Mouse (Mus musculus) embryonic facial prominence, embryonic 13.5 days (tissue): Measurements from ENCODE around the gene Ttc19. TPM values are rescaled to one million over a fixed set of nuclear protein-coding genes. Genes with fewer than 3 reads are reported as not detected.

ENCODE experiments used
- ATAC-seq: fragments of 200-750 bp; cut with Nextera tagmentation; 2 replicates; pipeline ENCODE4 v1.8.0; 2017; ENCODE audit warnings: low read depth; ENCODE audit not compliant: insufficient number of reproducible peaks, insufficient read depth, low FRiP score, low TSS enrichment
- H3K27ac ChIP-seq: fragments of 300-500 bp; sonication (generic); 2 replicates; pipeline ENCODE4 v1.5.1; 2015; ENCODE audit warnings: moderate library complexity, mild to moderate bottlenecking, inconsistent platforms
- H3K27me3 ChIP-seq: fragments of 300-500 bp; sonication (generic); 2 replicates; pipeline ENCODE4 v1.6.1; 2015; ENCODE audit warnings: mild to moderate bottlenecking, inconsistent platforms
- H3K36me3 ChIP-seq: fragments of 300-500 bp; sonication (generic); 2 replicates; pipeline ENCODE4 v1.6.1; 2015; ENCODE audit warnings: mild to moderate bottlenecking, inconsistent platforms
- H3K4me1 ChIP-seq: fragments of 300-500 bp; sonication (generic); 2 replicates; pipeline ENCODE4 v1.6.1; 2015; ENCODE audit warnings: inconsistent platforms
- H3K4me2 ChIP-seq: fragments of 300-500 bp; sonication (generic); 2 replicates; pipeline ENCODE4 v1.6.1; 2015; ENCODE audit warnings: moderate library complexity, mild to moderate bottlenecking, inconsistent platforms
- H3K4me3 ChIP-seq: fragments of 300-500 bp; sonication (generic); 2 replicates; pipeline ENCODE4 v1.5.1; 2015; ENCODE audit warnings: mild to moderate bottlenecking, inconsistent platforms
- H3K9ac ChIP-seq: fragments of 300-500 bp; sonication (generic); 2 replicates; pipeline ENCODE4 v1.6.1; 2015; ENCODE audit warnings: mild to moderate bottlenecking, inconsistent platforms
- H3K9me3 ChIP-seq: fragments of 300-500 bp; sonication (generic); 2 replicates; pipeline ENCODE4 v1.6.1; 2016; ENCODE audit warnings: inconsistent platforms
- WGBS: fragments of 180-500 bp; shearing (Covaris S2); methylation state at CpG from one replicate; pipeline ENCODE4 v1.1.7; 2015; ENCODE audit warnings: mixed read lengths; 5-methylcytosine and 5-hydroxymethylcytosine counted together
- polyA plus RNA-seq: library from polyadenylated mRNA; unstranded; fragments of >200 nt; fragmentation: Nextera tagmentation; extraction: Ambion mirVana; gene quantifications from 2 replicates; pipeline ENCODE4 v1.2.1, GENCODE M21; 2015

Gene Ttc19
- polyA plus RNA-seq, 1 experiment from 2014 or later = 30.3 TPM

DNA sequence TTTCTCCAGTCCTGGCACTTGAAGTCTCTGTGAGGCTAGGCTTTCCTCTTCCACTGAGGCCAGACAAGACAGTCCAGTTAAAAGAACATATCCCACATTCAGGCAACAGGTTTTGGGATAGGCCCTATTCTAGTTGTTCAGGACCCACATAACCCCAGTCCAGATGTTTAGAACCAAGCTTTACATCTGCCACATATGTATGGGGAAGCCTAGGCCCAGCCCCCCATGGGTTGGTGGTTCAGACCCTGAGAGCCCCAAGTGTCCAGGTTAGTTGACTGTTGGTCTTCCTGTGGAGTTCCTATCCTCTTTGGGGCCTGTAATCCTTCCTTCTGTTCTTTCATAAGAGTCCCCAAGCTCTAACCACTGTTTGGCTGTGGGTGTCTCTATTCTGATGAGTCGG lies 6.4 kb downstream of the Ttc19 start:
- Histone ChIP-seq H3K36me3 (peaks cover 83% of the 10 kb centered on the region), H3K4me1 (no peaks in the 10 kb centered on the region), H3K9ac (no peak overlapping the region), H3K9me3 (no peaks in the 10 kb centered on the region), H3K27ac (no peak overlapping the region), H3K27me3 (no peaks in the 10 kb centered on the region), H3K4me3 (no peak overlapping the region), H3K4me2 (no peak overlapping the region)
- no peak for ATAC-seq
- 86% methylated on average over 1 of the region's 1 CpGs for WGBS

DNA sequence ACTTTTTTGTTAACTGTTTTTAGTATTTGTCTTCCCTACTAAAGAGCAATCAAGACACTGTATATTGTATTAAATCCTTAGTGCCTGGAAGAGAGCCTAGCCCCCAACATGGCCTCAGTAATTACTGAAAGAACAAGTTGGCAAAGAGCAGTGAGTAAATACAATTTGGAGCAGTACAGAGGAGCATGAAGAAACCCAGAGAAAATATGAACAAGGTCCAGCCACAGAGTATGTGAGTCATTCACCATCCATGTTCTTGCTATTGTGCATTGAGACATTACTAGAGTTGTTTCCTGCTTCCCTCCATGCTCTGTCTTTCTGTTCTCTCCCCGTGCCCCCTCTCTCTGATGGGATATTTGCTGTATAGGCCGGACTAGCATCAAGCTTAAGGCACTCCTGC lies 12.8 kb downstream of the Ttc19 start:
- Histone ChIP-seq H3K4me1 (no peaks in the 10 kb centered on the region), H3K27me3 (no peaks in the 10 kb centered on the region), H3K9ac (no peak overlapping the region), H3K9me3 (no peaks in the 10 kb centered on the region), H3K4me3 (no peak overlapping the region), H3K27ac (no peak overlapping the region), H3K36me3 (peaks cover 77% of the 10 kb centered on the region), H3K4me2 (no peak overlapping the region)
- no peak for ATAC-seq
- WGBS = 84% methylated on average over 2 of the region's 2 CpGs

DNA sequence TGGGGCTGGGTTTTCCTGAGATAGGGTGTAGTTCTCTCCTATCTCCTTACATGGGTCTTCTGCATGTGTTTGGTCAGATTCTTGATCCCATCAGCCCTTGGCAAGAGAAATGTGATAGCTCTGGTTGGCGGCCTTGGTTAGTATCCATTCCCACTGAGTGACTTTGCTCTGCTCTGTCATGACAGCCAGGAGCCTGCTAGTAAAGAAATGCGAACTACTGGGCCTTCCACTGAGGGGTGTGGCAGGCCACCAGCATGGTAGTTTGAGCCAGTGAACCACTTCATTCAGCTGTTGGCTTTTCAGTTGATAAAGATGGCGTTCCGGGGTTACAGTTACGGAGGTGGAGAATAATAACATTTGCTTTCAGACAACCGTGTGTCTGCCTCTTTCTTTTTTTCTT lies 17.6 kb downstream of the Ttc19 start:
- Histone ChIP-seq H3K27ac (no peak overlapping the region), H3K4me3 (no peak overlapping the region), H3K27me3 (no peaks in the 10 kb centered on the region), H3K9me3 (no peaks in the 10 kb centered on the region), H3K9ac (no peak overlapping the region), H3K4me2 (no peak overlapping the region), H3K36me3 (peaks cover 46% of the 10 kb centered on the region), H3K4me1 (no peaks in the 10 kb centered on the region)
- 84% methylated on average over 6 of the region's 6 CpGs for WGBS
- no peak for ATAC-seq

DNA sequence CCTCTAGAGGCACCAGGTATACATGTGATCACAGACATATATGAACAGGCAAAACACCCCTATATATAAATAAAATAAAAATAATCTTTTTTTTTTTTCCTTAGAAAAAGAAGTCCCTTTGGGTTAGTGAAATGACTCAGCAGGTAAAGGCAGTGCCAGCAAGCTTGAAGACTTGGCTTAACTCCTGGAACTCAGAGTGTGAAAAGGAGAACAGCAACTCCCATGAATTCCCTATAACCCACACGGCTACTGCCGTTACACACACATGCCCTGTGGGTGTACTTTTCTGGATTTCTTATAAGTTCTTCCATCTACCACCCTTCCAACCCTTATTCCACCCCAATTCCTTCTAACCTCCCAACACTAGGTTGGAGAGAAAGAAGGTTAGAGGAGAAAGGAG lies 24.6 kb downstream of the Ttc19 start:
- WGBS = 99% methylated on average over 2 of the region's 2 CpGs
- no peak overlapping the region for H3K27ac ChIP-seq
- peaks cover 40% of the 10 kb centered on the region for H3K36me3 ChIP-seq
- H3K9me3 ChIP-seq = no peaks in the 10 kb centered on the region
- no peak overlapping the region for H3K4me2 ChIP-seq
- H3K4me3 ChIP-seq = no peak overlapping the region
- H3K4me1 ChIP-seq = no peaks in the 10 kb centered on the region
- H3K9ac ChIP-seq = no peak overlapping the region
- no peaks in the 10 kb centered on the region for H3K27me3 ChIP-seq
- no peak for ATAC-seq

DNA sequence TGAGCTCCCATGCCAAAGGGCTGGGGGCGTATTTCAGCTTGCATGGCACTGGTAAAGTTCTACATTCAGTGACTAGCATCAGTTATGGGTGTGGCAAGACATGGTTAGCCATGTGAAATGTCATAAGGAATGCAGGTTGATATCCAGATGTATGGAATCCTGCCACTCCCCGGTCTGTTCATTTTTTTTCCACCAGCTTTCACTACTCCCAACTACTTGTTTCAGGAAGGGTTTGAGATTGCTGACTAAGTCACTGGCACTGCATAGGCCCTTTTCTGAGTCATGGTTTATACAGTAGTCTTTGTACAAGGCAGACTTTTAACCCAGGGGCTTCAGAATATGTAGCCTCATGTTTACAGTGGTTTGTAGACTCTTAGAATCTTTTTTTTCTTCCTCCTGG lies 28.0 kb downstream of the Ttc19 start:
- WGBS = 91% methylated on average over 2 of the region's 2 CpGs
- peaks cover 59% of the 10 kb centered on the region for H3K36me3 ChIP-seq
- no peak overlapping the region for H3K27ac ChIP-seq
- no peaks in the 10 kb centered on the region for H3K4me1 ChIP-seq
- H3K27me3 ChIP-seq = no peaks in the 10 kb centered on the region
- H3K9me3 ChIP-seq = no peaks in the 10 kb centered on the region
- no peak overlapping the region for H3K4me2 ChIP-seq
- no peak for ATAC-seq
- H3K9ac ChIP-seq = no peak overlapping the region
- H3K4me3 ChIP-seq = no peak overlapping the region

DNA sequence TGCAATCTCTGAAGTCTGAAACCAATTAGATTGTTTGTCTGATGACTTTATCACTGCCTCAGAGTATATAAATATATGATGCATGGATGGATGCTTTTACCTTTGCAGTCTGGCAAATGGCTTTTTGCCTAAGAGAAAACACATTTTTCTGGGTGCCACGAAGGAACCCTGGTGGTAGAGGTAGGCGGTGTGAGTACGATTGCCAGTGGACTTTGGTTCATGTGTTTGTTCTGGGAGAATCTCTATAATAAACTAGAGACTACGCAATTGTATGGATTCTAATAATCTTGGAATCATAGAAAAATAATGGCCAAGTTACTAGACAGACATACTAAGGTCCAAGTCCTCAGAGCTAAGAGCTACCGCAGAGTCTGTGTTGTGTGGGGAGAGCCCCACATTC lies 33.7 kb downstream of the Ttc19 start:
- ATAC-seq = no peak
- Histone ChIP-seq H3K27ac (no peak overlapping the region), H3K4me2 (no peak overlapping the region), H3K4me1 (no peaks in the 10 kb centered on the region), H3K36me3 (peaks cover 85% of the 10 kb centered on the region), H3K4me3 (no peak overlapping the region), H3K9ac (no peak overlapping the region), H3K9me3 (no peaks in the 10 kb centered on the region), H3K27me3 (no peaks in the 10 kb centered on the region)
- 89% methylated on average over 5 of the region's 5 CpGs for WGBS

DNA sequence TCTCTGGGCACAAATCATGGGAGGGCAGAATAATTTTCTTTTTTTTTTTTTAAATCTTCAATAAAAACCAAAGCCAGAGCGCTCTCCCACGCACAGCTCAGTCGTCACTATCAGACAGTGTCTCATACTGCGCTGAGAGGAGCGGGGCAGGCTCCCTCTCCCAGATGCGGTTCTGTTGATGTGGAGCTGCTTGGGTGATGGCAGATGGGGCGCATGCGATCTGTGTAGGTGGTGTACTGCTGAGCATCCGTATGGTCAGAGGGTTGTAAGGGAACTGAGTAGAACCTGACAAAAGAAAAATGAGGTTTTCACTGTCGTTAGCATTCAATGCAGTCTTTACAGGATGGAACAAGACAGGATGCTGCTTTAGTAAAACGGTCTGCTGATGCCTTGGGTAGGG lies 36.5 kb downstream of the Ttc19 start:
- no peak for ATAC-seq
- H3K36me3 ChIP-seq = peaks cover 93% of the 10 kb centered on the region
- no peak overlapping the region for H3K9ac ChIP-seq
- no peak overlapping the region for H3K27ac ChIP-seq
- H3K4me1 ChIP-seq = no peaks in the 10 kb centered on the region
- H3K4me2 ChIP-seq = no peak overlapping the region
- 92% methylated on average over 11 of the region's 11 CpGs for WGBS
- no peaks in the 10 kb centered on the region for H3K9me3 ChIP-seq
- H3K27me3 ChIP-seq = no peaks in the 10 kb centered on the region
- no peak overlapping the region for H3K4me3 ChIP-seq

DNA sequence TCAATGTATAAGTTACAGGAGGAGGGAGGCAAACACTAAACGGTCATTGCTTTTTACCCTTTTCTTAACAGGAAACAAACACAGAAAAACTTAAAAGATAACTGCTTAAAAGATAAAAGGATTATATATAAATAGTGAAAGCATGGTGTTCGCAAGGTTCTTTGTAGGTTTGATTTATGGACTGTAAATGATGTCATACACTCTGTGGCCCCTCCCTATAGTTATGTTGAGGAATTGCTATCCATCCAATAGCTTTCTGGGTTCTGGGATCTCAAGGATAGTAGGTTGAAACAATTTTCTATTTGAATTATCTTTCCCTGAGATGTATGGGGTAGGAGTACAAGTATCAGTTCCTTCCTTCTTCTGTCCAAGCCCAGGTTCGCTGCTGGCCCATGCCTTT lies 38.8 kb downstream of the Ttc19 start:
- ATAC-seq = no peak
- H3K27ac ChIP-seq = no peak overlapping the region
- H3K4me1 ChIP-seq = no peaks in the 10 kb centered on the region
- H3K9ac ChIP-seq = no peak overlapping the region
- H3K4me2 ChIP-seq = no peak overlapping the region
- H3K27me3 ChIP-seq = no peaks in the 10 kb centered on the region
- peaks cover 91% of the 10 kb centered on the region for H3K36me3 ChIP-seq
- 92% methylated on average over 3 of the region's 3 CpGs for WGBS
- no peak overlapping the region for H3K4me3 ChIP-seq
- no peaks in the 10 kb centered on the region for H3K9me3 ChIP-seq

DNA sequence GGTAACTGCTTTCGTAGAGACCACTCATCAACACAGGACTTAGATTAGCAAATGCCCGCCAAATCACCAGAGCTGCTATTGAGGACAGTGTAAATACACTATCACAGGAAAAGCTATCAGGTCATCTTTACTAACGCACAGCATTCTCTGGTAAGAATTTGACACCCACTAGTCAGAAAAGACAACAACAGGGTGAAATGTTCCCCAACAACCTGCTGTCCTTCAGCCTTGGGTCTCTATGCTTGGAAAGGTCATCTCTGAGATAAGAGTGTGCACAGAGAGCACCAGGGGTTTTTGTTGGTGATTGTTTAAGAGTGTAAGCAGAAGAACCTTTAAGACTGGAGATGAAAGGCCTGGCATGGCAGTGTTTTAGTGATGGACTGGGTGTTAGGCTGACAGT lies 42.4 kb downstream of the Ttc19 start:
- WGBS = 92% methylated on average over 3 of the region's 3 CpGs
- Histone ChIP-seq H3K4me1 (no peaks in the 10 kb centered on the region), H3K4me2 (no peak overlapping the region), H3K9ac (no peak overlapping the region), H3K4me3 (no peak overlapping the region), H3K36me3 (peaks cover 91% of the 10 kb centered on the region), H3K9me3 (no peaks in the 10 kb centered on the region), H3K27me3 (no peaks in the 10 kb centered on the region), H3K27ac (no peak overlapping the region)
- no peak for ATAC-seq

DNA sequence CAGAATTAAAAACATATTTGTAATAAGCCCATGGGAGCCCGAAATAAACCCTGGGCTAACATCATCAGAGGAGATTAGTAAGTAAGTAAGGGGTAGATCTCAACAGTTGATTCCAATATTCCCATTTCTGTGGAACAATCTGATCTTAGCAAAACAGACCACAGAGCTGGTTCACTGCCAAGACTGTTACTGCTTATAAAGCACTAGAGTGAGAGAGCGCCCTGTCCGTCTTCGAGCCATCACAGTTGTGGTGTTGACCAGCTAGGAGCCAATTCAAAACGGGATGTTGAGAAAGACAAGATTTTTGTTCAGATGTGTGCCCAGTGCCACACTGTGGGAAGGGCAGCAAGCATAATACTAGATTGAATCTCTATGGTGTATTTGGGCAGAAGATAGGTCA lies 49.9 kb downstream of the Ttc19 start:
- Histone ChIP-seq H3K4me3 (no peak overlapping the region), H3K9me3 (no peaks in the 10 kb centered on the region), H3K4me2 (no peak overlapping the region), H3K27ac (no peak overlapping the region), H3K4me1 (peaks cover 12% of the 10 kb centered on the region), H3K9ac (no peak overlapping the region), H3K36me3 (peaks cover 87% of the 10 kb centered on the region), H3K27me3 (no peaks in the 10 kb centered on the region)
- 57% methylated on average over 5 of the region's 5 CpGs for WGBS
- no peak for ATAC-seq

DNA sequence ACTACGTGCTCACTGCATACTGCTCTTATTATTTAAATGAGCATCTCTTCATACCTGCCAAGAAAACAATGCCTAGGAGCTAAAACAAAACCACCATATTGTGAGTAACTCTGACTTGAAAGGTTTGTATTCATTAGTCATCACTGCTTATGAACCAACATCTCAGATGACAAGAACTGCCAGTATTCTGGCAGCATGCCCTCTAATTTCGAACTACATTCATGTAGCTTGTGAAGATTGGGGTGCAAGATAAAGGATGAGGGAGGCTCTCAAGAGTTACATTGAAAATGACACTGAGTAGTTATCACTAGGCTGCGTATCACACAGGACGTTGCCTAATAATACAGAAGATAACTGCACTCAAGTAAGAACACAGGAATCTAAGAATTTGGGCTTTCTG lies 51.0 kb downstream of the Ttc19 start:
- no peak overlapping the region for H3K27ac ChIP-seq
- peaks cover 85% of the 10 kb centered on the region for H3K36me3 ChIP-seq
- H3K27me3 ChIP-seq = no peaks in the 10 kb centered on the region
- WGBS = 77% methylated on average over 4 of the region's 4 CpGs
- no peak overlapping the region for H3K9ac ChIP-seq
- H3K9me3 ChIP-seq = no peaks in the 10 kb centered on the region
- no peak for ATAC-seq
- H3K4me2 ChIP-seq = no peak overlapping the region
- peaks cover 12% of the 10 kb centered on the region for H3K4me1 ChIP-seq
- no peak overlapping the region for H3K4me3 ChIP-seq

DNA sequence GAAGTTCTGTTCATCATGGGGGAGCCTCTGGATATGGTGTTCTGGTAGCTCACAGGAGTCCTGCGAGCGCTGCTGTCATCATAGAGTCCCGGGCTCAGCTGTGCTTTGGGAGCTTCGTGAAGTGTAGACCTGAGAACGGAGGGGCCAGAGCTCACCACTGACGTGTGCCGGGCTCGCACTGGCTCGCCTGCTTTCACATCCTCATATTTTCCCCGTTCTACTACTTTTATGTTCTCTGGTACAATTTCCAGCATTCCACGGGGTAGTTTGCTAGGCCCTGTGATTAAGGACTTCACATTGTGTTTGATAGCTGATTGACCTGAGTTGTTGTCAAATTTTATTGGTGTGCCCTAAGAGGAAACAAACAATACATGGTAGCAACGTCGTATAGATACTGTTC lies 61.7 kb downstream of the Ttc19 start:
- Histone ChIP-seq H3K4me2 (no peak overlapping the region), H3K27ac (no peak overlapping the region), H3K4me1 (no peaks in the 10 kb centered on the region), H3K9ac (no peak overlapping the region), H3K27me3 (no peaks in the 10 kb centered on the region), H3K4me3 (no peak overlapping the region), H3K36me3 (peaks cover 67% of the 10 kb centered on the region), H3K9me3 (no peaks in the 10 kb centered on the region)
- no peak for ATAC-seq
- WGBS = 89% methylated on average over 13 of the region's 13 CpGs

DNA sequence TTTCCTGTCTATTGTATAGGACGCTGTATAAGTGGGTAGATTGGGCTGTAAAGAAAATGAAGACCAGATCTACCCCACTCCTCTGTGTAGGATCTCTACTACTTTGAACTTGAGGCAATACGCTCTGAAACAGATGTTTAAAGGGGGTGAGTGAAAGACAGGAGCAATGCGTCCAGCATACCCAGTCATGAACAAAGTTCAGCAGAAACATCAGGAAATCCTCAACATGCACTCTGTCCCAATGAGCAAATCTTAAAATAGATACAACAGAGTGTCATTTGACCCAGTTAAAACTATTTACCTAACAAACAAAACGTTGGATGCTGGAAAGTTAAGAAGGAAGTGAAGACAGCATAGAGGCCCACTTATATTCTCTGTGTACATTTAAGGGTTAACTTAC lies 70.7 kb downstream of the Ttc19 start:
- no peak overlapping the region for H3K4me2 ChIP-seq
- H3K9me3 ChIP-seq = no peaks in the 10 kb centered on the region
- H3K4me3 ChIP-seq = no peak overlapping the region
- no peak overlapping the region for H3K9ac ChIP-seq
- no peaks in the 10 kb centered on the region for H3K4me1 ChIP-seq
- H3K36me3 ChIP-seq = peaks cover 77% of the 10 kb centered on the region
- H3K27ac ChIP-seq = no peak overlapping the region
- 57% methylated on average over 4 of the region's 4 CpGs for WGBS
- H3K27me3 ChIP-seq = no peaks in the 10 kb centered on the region
- no peak for ATAC-seq
